Mouse (Mus musculus) retina, postnatal 7 days (tissue): ENCODE data around the gene Prcd.

Source experiments
- DNase-seq: peaks from one replicate; pipeline ENCODE4 v3.0.0-alpha.2; 2012; ENCODE audit warnings: low read depth, low spot score

Gene Prcd

GRCm38 (mm10) chr11:116690701-116691575 lies 37.6 kb downstream of the Prcd start:
- peak; percentile 80 for DNase-seq

- no peak for DNase-seq
These were observed 40.5 kb downstream of the Prcd start for GRCm38 (mm10) chr11:116693899-116694249.

GRCm38 (mm10) chr11:116694250-116695193 lies 41.2 kb downstream of the Prcd start:
- peak; percentile 40 for DNase-seq

- no peak for DNase-seq
These were observed 42.0 kb downstream of the Prcd start for GRCm38 (mm10) chr11:116695194-116695880.

GRCm38 (mm10) chr11:116696426-116696825 lies 43.1 kb downstream of the Prcd start:
- DNase-seq, result no peak

GRCm38 (mm10) chr11:116697521-116697920 lies 44.2 kb downstream of the Prcd start:
- no peak for DNase-seq

- no peak for DNase-seq
These were observed 48.1 kb downstream of the Prcd start for GRCm38 (mm10) chr11:116701377-116701841.

- no peak for DNase-seq
These were observed 51.2 kb downstream of the Prcd start for GRCm38 (mm10) chr11:116704336-116705035.

- no peak for DNase-seq
These were observed 51.9 kb downstream of the Prcd start for GRCm38 (mm10) chr11:116705204-116705608.

- no peak for DNase-seq
These were observed 53.0 kb downstream of the Prcd start for GRCm38 (mm10) chr11:116706363-116706762.

- no peak for DNase-seq
These were observed 56.8 kb downstream of the Prcd start for GRCm38 (mm10) chr11:116710171-116710570.

- no peak for DNase-seq
These were observed 57.5 kb downstream of the Prcd start for GRCm38 (mm10) chr11:116710793-116711192.

GRCm38 (mm10) chr11:116714052-116714451 lies 60.7 kb downstream of the Prcd start:
- no peak for DNase-seq
